Mouse (Mus musculus) intestine, embryonic 15.5 days (tissue): ENCODE measurements around the gene Alpk3. TPM values are rescaled to one million over a fixed set of nuclear protein-coding genes. Genes with fewer than 3 reads are reported as not detected.

ENCODE experiments used
- ATAC-seq: fragments of 200-750 bp; cut with Nextera tagmentation; 2 replicates; pipeline ENCODE4 v1.8.0; 2017; ENCODE audit warnings: moderate TSS enrichment, moderate library complexity
- H3K27ac ChIP-seq: fragments of 300-500 bp; sonication (generic); 2 replicates; pipeline ENCODE4 v1.5.1; 2015; ENCODE audit warnings: mild to moderate bottlenecking, inconsistent platforms
- H3K27me3 ChIP-seq: fragments of 300-500 bp; sonication (generic); replicated peaks from 2 replicates; pipeline ENCODE4 v1.6.1; 2015; ENCODE audit warnings: inconsistent platforms
- H3K36me3 ChIP-seq: fragments of 300-500 bp; sonication (generic); 2 replicates; pipeline ENCODE4 v1.6.1; 2015; ENCODE audit warnings: inconsistent platforms
- H3K4me1 ChIP-seq: fragments of 300-500 bp; sonication (generic); replicated peaks from 2 replicates; pipeline ENCODE4 v1.6.1; 2015; ENCODE audit warnings: inconsistent platforms
- H3K4me2 ChIP-seq: fragments of 300-500 bp; sonication (generic); replicated peaks from 2 replicates; pipeline ENCODE4 v1.6.1; 2015; ENCODE audit warnings: mild to moderate bottlenecking, inconsistent platforms
- H3K4me3 ChIP-seq: fragments of 300-500 bp; sonication (generic); replicated peaks from 2 replicates; pipeline ENCODE4 v1.5.1; 2015; ENCODE audit warnings: inconsistent platforms
- H3K9ac ChIP-seq: fragments of 300-500 bp; sonication (generic); 2 replicates; pipeline ENCODE4 v1.6.1; 2015; ENCODE audit warnings: inconsistent platforms
- H3K9me3 ChIP-seq: fragments of 300-500 bp; sonication (generic); 2 replicates; pipeline ENCODE4 v1.6.1; 2016; ENCODE audit warnings: inconsistent platforms
- WGBS: fragments of 180-500 bp; shearing (Covaris S2); methylation state at CpG from one replicate; pipeline ENCODE4 v1.1.7; 2015; 5-methylcytosine and 5-hydroxymethylcytosine counted together
- polyA plus RNA-seq: library from polyadenylated mRNA; unstranded; fragments of >200 nt; fragmentation: Nextera tagmentation; extraction: Ambion mirVana; gene quantifications from 2 replicates; pipeline ENCODE4 v1.2.1, GENCODE M21; 2015

Alpk3 gene
- 4.0 and 5.2 TPM in 2 replicates for polyA plus RNA-seq

DNA sequence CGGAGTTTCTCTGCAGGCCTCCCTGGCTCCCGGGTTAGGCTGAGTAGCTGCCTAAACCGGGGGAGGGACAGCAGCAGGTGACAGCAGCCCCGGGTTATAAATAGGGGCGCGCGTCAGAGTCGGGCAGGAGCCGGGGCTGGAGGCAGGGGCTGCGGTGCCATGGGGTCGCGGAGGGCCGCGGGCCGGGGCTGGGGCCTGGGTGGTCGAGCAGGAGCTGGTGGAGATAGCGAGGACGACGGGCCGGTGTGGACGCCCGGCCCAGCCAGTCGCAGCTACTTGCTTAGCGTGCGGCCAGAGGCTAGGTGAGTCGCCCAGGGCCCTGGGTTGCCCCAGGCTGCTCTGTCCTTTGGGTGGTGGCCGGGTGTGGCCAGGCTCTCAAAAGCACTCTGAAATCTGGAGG lies at the start of gene Alpk3:
Gene Alpk3 (plus strand): TSS at position 130 of the 400 bp plus-strand sequence.
- H3K9ac ChIP-seq, result 0 out of 2 replicates have a peak within 1 kb of the TSS, but pooled peaks have one; percentile 37
- peaks cover 19% of the 10 kb centered on the region for H3K4me1 ChIP-seq
- peak within 1 kb of the TSS; percentile 48 for H3K4me2 ChIP-seq
- 18% methylated on average over 27 of the region's 27 CpGs for WGBS
- no peaks in the 10 kb centered on the region for H3K27me3 ChIP-seq
- peak; percentile 74 for ATAC-seq
- H3K36me3 ChIP-seq, result no peaks in the 10 kb centered on the region
- H3K4me3 ChIP-seq, result no peak within 1 kb of the TSS
- peak within 1 kb of the TSS; percentile 71 for H3K27ac ChIP-seq
- no peaks in the 10 kb centered on the region for H3K9me3 ChIP-seq

- 70% methylated on average over 3 of the region's 3 CpGs for WGBS
- no peak overlapping the region for H3K4me3 ChIP-seq
- no peak for ATAC-seq
- H3K27me3 ChIP-seq, result no peaks in the 10 kb centered on the region
- H3K4me2 ChIP-seq, result no peak overlapping the region
- 0 out of 2 replicates have a peak, but pooled peaks cover 3% of the 10 kb centered on the region for H3K36me3 ChIP-seq
- H3K9me3 ChIP-seq, result no peaks in the 10 kb centered on the region
- H3K4me1 ChIP-seq, result no peaks in the 10 kb centered on the region
- no peak overlapping the region for H3K27ac ChIP-seq
- no peak overlapping the region for H3K9ac ChIP-seq
These were observed 49.1 kb upstream of the Alpk3 start for GRCm38 (mm10) chr7:81008285-81008684.

DNA sequence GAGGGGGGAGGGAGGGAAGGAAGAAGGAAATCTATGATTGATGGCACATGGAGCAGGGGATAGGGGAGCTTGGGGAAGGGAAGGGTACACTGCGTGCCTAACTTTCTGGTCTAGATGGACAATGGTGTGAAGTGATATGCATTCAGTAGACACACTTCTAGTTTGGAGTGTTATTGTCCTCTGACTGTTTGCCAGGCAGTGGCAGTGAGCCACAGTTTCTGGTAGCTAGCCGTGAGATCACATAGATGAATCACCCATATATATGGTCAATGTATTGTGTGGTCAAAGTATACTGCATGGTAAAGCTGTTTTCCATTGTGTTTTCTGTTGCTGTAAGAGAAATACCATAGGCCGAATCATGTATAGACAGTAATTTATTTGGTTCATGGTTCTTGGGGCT lies 45.8 kb upstream of the Alpk3 start:
- 94% methylated on average over 3 of the region's 3 CpGs for WGBS
- H3K4me2 ChIP-seq, result no peak overlapping the region
- no peaks in the 10 kb centered on the region for H3K4me1 ChIP-seq
- ATAC-seq, result no peak
- 0 out of 2 replicates have a peak, but pooled peaks cover 3% of the 10 kb centered on the region for H3K36me3 ChIP-seq
- no peaks in the 10 kb centered on the region for H3K9me3 ChIP-seq
- no peak overlapping the region for H3K4me3 ChIP-seq
- H3K9ac ChIP-seq, result no peak overlapping the region
- no peak overlapping the region for H3K27ac ChIP-seq
- no peaks in the 10 kb centered on the region for H3K27me3 ChIP-seq

DNA sequence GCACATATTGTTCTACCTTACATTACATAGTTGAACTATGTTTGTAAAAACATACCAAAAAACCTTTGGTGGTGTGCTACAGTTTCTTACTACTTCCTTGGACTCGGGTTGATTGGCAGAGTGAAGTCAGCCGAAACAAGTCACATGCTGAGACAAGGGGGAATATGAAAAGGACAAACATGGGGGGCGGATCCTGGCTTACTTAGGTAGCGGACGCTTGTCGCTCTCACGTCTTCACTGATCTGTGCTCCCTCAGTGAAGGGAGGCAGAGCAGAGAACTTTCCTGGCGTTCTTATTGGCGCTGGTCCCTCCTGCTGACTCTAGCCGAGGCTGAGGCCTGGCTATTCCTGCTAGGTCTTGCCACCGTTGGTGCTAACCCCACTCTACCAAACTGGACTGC lies 37.1 kb upstream of the Alpk3 start:
- H3K4me3 ChIP-seq, result no peak overlapping the region
- H3K27me3 ChIP-seq, result no peaks in the 10 kb centered on the region
- H3K9me3 ChIP-seq, result no peaks in the 10 kb centered on the region
- no peak for ATAC-seq
- H3K9ac ChIP-seq, result no peak overlapping the region
- no peak overlapping the region for H3K4me2 ChIP-seq
- H3K36me3 ChIP-seq, result peaks cover 25% of the 10 kb centered on the region
- H3K4me1 ChIP-seq, result no peaks in the 10 kb centered on the region
- 82% methylated on average over 11 of the region's 11 CpGs for WGBS
- H3K27ac ChIP-seq, result no peak overlapping the region

- H3K27ac ChIP-seq, result no peak overlapping the region
- no peak overlapping the region for H3K4me2 ChIP-seq
- no peak for ATAC-seq
- H3K36me3 ChIP-seq, result peaks cover 34% of the 10 kb centered on the region
- H3K4me3 ChIP-seq, result no peak overlapping the region
- no peaks in the 10 kb centered on the region for H3K9me3 ChIP-seq
- H3K4me1 ChIP-seq, result no peaks in the 10 kb centered on the region
- H3K27me3 ChIP-seq, result no peaks in the 10 kb centered on the region
- no peak overlapping the region for H3K9ac ChIP-seq
These were observed 34.7 kb upstream of the Alpk3 start for GRCm38 (mm10) chr7:81022731-81023130.

DNA sequence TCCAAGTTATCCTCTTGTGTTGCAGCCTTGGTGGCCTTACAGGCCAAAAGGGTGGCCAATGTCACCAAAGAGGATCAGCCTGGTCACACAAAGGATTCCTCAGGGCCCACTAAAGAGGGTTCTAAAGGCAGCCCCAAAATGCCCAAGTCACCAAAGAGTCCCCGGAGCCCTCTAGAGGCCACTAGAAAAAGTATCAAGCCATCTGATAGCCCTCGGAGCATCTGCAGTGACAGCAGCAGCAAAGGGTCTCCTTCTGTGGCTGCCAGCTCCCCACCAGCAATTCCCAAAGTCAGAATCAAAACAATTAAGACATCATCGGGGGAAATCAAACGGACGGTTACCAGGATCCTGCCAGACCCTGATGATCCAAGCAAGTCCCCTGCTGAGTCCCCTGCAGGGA lies 33.3 kb upstream of the Alpk3 start:
- Histone ChIP-seq H3K36me3 (peaks cover 37% of the 10 kb centered on the region), H3K9me3 (no peaks in the 10 kb centered on the region), H3K4me1 (no peaks in the 10 kb centered on the region), H3K27me3 (no peaks in the 10 kb centered on the region), H3K9ac (no peak overlapping the region), H3K4me2 (no peak overlapping the region), H3K27ac (no peak overlapping the region), H3K4me3 (no peak overlapping the region)
- 75% methylated on average over 5 of the region's 5 CpGs for WGBS
- ATAC-seq, result no peak

- H3K27me3 ChIP-seq, result no peaks in the 10 kb centered on the region
- no peaks in the 10 kb centered on the region for H3K4me1 ChIP-seq
- WGBS, result over 99% methylated on average over 9 of the region's 9 CpGs
- H3K27ac ChIP-seq, result no peak overlapping the region
- no peak for ATAC-seq
- no peak overlapping the region for H3K4me3 ChIP-seq
- no peak overlapping the region for H3K9ac ChIP-seq
- peaks cover 43% of the 10 kb centered on the region for H3K36me3 ChIP-seq
- H3K9me3 ChIP-seq, result no peaks in the 10 kb centered on the region
- H3K4me2 ChIP-seq, result no peak overlapping the region
These were observed 32.7 kb upstream of the Alpk3 start for GRCm38 (mm10) chr7:81024651-81025050.

DNA sequence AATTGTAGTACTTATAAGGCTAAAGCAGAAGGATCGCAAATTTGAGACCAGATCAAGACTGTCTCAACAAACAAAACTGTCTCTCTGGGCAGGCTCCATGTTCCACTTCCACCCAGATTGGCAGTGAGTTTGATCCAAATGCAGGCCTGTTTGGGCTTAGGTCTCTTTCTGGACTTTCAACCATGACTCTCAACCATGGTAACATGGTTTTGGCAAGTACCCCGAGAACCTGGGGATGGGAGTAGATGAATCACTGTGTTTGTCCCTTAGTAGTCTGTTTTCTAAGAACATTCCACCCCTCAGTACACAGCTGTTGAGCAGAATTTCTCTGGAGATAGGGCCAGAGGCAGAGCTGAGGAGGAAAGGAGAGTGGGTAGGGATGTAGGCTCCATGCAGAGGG lies 31.6 kb upstream of the Alpk3 start:
- Histone ChIP-seq H3K9me3 (no peaks in the 10 kb centered on the region), H3K27ac (no peak overlapping the region), H3K9ac (no peak overlapping the region), H3K4me3 (no peak overlapping the region), H3K4me2 (no peak overlapping the region), H3K27me3 (no peaks in the 10 kb centered on the region), H3K4me1 (no peaks in the 10 kb centered on the region), H3K36me3 (peaks cover 43% of the 10 kb centered on the region)
- WGBS, result 95% methylated on average over 2 of the region's 2 CpGs
- ATAC-seq, result no peak

DNA sequence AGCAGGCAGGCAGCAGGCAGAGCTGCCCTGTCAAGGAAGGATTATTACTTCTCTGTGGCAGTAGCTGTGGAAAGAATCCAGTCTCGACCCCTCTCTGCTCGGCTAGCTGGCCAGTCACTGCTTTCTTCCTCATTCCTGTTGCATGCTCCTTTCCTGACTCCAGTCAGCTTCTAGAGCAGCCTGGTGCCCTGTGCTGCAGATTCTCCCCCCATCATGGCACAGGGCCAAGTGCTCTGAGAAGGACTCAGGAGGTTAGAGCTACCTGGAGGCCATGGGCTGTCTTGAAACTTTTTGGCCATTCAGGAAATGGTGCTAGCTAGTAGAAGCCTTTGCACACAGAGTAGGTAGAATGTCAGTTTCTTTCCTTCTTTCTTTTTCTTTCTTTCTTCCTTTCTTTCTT lies 17.7 kb upstream of the Alpk3 start:
- H3K27ac ChIP-seq, result no peak overlapping the region
- H3K36me3 ChIP-seq, result peaks cover 48% of the 10 kb centered on the region
- no peaks in the 10 kb centered on the region for H3K4me1 ChIP-seq
- no peak overlapping the region for H3K9ac ChIP-seq
- WGBS, result 67% methylated on average over 2 of the region's 2 CpGs
- H3K9me3 ChIP-seq, result no peaks in the 10 kb centered on the region
- H3K4me3 ChIP-seq, result no peak overlapping the region
- H3K4me2 ChIP-seq, result no peak overlapping the region
- H3K27me3 ChIP-seq, result no peaks in the 10 kb centered on the region
- no peak for ATAC-seq

- Histone ChIP-seq H3K27ac (no peak overlapping the region), H3K4me2 (no peak overlapping the region), H3K27me3 (no peaks in the 10 kb centered on the region), H3K9me3 (no peaks in the 10 kb centered on the region), H3K4me3 (no peak overlapping the region), H3K36me3 (peaks cover 37% of the 10 kb centered on the region), H3K9ac (no peak overlapping the region), H3K4me1 (no peaks in the 10 kb centered on the region)
- WGBS, result 80% methylated on average over 5 of the region's 5 CpGs
- ATAC-seq, result no peak
These were observed 14.3 kb upstream of the Alpk3 start for GRCm38 (mm10) chr7:81043023-81043620.

DNA sequence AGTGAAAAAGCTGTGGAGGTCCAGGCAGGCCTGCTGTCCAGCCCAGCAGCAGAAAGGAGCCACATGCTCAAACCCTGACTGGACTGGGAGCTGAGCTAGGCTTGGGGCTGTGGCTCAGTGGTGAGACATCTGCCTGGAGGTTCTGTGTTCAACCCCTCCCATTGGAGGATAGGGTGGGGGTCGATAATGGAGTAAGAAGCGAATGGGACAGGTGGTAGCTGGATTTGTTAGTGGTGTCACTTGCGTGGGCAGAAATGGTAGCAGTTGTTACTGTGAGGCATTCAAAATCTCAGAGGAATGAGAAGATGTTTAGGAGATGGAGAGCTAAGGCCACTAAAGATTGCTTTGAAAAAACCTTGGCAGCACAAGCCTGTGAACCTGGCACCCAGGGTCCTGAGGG lies 9.6 kb upstream of the Alpk3 start:
- 91% methylated on average over 3 of the region's 3 CpGs for WGBS
- no peaks in the 10 kb centered on the region for H3K9me3 ChIP-seq
- ATAC-seq, result no peak

GRCm38 (mm10) chr7:81048513-81048912 lies 8.9 kb upstream of the Alpk3 start:
- Histone ChIP-seq H3K4me2 (no peak overlapping the region), H3K4me1 (no peaks in the 10 kb centered on the region), H3K27ac (no peak overlapping the region), H3K27me3 (no peaks in the 10 kb centered on the region), H3K36me3 (0 out of 2 replicates have a peak, but pooled peaks cover 3% of the 10 kb centered on the region), H3K9me3 (no peaks in the 10 kb centered on the region), H3K9ac (no peak overlapping the region), H3K4me3 (no peak overlapping the region)
- 79% methylated on average over 2 of the region's 2 CpGs for WGBS
- ATAC-seq, result no peak

More for the DNA sequence above, 9.6 kb upstream of the Alpk3 start:
- H3K4me2 ChIP-seq, result no peak overlapping the region
- H3K27ac ChIP-seq, result no peak overlapping the region
- H3K4me3 ChIP-seq, result no peak overlapping the region
- H3K4me1 ChIP-seq, result no peaks in the 10 kb centered on the region
- 0 out of 2 replicates have a peak, but pooled peaks cover 3% of the 10 kb centered on the region for H3K36me3 ChIP-seq
- no peaks in the 10 kb centered on the region for H3K27me3 ChIP-seq
- H3K9ac ChIP-seq, result no peak overlapping the region

DNA sequence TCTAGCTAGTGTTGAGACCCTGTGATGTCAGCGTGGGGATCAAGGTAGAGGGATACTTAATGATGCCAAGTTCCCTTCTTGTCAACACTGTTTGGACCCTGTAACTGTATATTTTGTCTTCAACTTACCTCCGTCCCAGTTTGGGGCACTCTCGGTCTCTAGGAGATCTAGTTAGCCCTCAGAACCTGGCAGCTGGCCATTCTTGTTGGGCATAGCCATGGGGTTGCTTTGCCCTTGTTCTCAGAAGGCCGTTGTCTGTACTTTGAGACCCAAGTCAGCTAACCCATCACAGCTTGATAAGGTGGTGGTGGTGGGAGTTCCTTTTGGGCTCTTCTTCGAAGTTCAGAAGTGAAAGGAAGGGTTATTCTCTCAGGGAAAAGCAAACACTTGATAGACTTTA lies 7.4 kb upstream of the Alpk3 start:
- Histone ChIP-seq H3K27me3 (no peaks in the 10 kb centered on the region), H3K36me3 (0 out of 2 replicates have a peak, but pooled peaks cover 2% of the 10 kb centered on the region), H3K4me1 (no peaks in the 10 kb centered on the region), H3K4me3 (no peak overlapping the region), H3K27ac (no peak overlapping the region), H3K9ac (no peak overlapping the region), H3K4me2 (no peak overlapping the region), H3K9me3 (no peaks in the 10 kb centered on the region)
- ATAC-seq, result no peak
- WGBS, result 80% methylated on average over 5 of the region's 5 CpGs
